Mouse (Mus musculus): ENCODE results near the gene Tenm2. TPM values are rescaled to one million over a fixed set of nuclear protein-coding genes. Genes with fewer than 3 reads are reported as not detected.

Tenm2 gene
- total and polyA plus RNA-seq, 3 experiments: not detected

GRCm38 (mm10) chr11:36958102-36958501 lies 277.7 kb downstream of the Tenm2 start:
- DNase-seq (ENCODE audit: extremely low read depth): no peak
- TF ChIP-seq UBTF (IDR thresholded peaks at IDR 0.05; ENCODE audit: low read depth, low read length) (no peak), MXI1 (IDR thresholded peaks at IDR 0.05; ENCODE audit: low read depth, low read length) (no peak), CHD2 (IDR thresholded peaks at IDR 0.05; ENCODE audit: low read length) (no peak), POLR2AphosphoS2 (IDR thresholded peaks at IDR 0.05; ENCODE audit: low read depth, low read length) (no peak), CTCF (conservative IDR thresholded peaks at IDR 0.05 in 1 of 2, IDR thresholded peaks at IDR 0.05 in 1 of 2; ENCODE audit: low read depth in 2 of 2, low read length in 2 of 2) (no peak), RAD21 (IDR thresholded peaks at IDR 0.05; ENCODE audit: low read depth, low read length) (no peak), IRF4 (IDR thresholded peaks at IDR 0.05; ENCODE audit: low read depth, low read length) (no peak)
- Histone ChIP-seq H3K9me3 (replicated peaks; ENCODE audit: low read length) (peaks cover 46% of the 10 kb centered on the region), H3K4me1 (ENCODE audit: control insufficient read depth in 1 of 2, insufficient read depth in 2 of 2) (no peaks in the 10 kb centered on the region), H3K4me3 (replicated peaks in 1 of 3; ENCODE audit: low read depth in 2 of 3, low read length in 2 of 3, poor library complexity in 1 of 3) (no peak overlapping the region), H3K79me2 (replicated peaks; ENCODE audit: control insufficient read depth, extremely low read depth, insufficient read depth, poor library complexity, severe bottlenecking) (no peaks in the 10 kb centered on the region), H3K9ac (ENCODE audit: insufficient read depth, low read depth) (no peak overlapping the region), H3K36me3 (replicated peaks in 1 of 2; ENCODE audit: control insufficient read depth in 1 of 2, insufficient read depth in 1 of 2, low read length in 1 of 2) (no peaks in the 10 kb centered on the region), H3K27ac (ENCODE audit: insufficient read depth, low read depth) (no peak overlapping the region), H3K4me2 (ENCODE audit: insufficient read depth, low read depth, poor library complexity, severe bottlenecking) (no peak overlapping the region), H3K27me3 (replicated peaks) (no peaks in the 10 kb centered on the region)
- in situ Hi-C loops (cut with MboI; ENCODE audit: low pct_ligation_motif_present, low pct_unique_long_range_greater_than_20kb, low sequenced_read_pairs) (no loop called here), dilution Hi-C loops (cut with MboI; ENCODE audit: extremely low pct_ligation_motif_present, extremely low pct_unique_long_range_greater_than_20kb, low sequenced_read_pairs) (no loop called here)

- Histone ChIP-seq H3K9ac (ENCODE audit: insufficient read depth, low read depth) (no peak overlapping the region), H3K4me3 (replicated peaks in 1 of 3; ENCODE audit: low read depth in 2 of 3, low read length in 2 of 3, poor library complexity in 1 of 3) (no peak overlapping the region), H3K4me2 (ENCODE audit: insufficient read depth, low read depth, poor library complexity, severe bottlenecking) (no peak overlapping the region), H3K27me3 (replicated peaks) (no peaks in the 10 kb centered on the region), H3K36me3 (replicated peaks in 1 of 2; ENCODE audit: control insufficient read depth in 1 of 2, insufficient read depth in 1 of 2, low read length in 1 of 2) (no peaks in the 10 kb centered on the region), H3K4me1 (ENCODE audit: control insufficient read depth in 1 of 2, insufficient read depth in 2 of 2) (no peaks in the 10 kb centered on the region), H3K27ac (ENCODE audit: insufficient read depth, low read depth) (no peak overlapping the region), H3K79me2 (replicated peaks; ENCODE audit: control insufficient read depth, extremely low read depth, insufficient read depth, poor library complexity, severe bottlenecking) (no peaks in the 10 kb centered on the region), H3K9me3 (replicated peaks; ENCODE audit: low read length) (peaks cover 81% of the 10 kb centered on the region)
- TF ChIP-seq MAFK (IDR thresholded peaks at IDR 0.05; ENCODE audit: insufficient replicate concordance, low read length): no peak
- dilution Hi-C loops (cut with MboI; ENCODE audit: extremely low pct_ligation_motif_present, extremely low pct_unique_long_range_greater_than_20kb, low sequenced_read_pairs) (no loop called here), in situ Hi-C loops (cut with MboI; ENCODE audit: low pct_ligation_motif_present, low pct_unique_long_range_greater_than_20kb, low sequenced_read_pairs) (no loop called here)
- DNase-seq (ENCODE audit: extremely low read depth): no peak
Measured at GRCm38 (mm10) chr11:36941429-36941828, 294.3 kb downstream of the Tenm2 start.

- no peak for TF ChIP-seq CHD2 (IDR thresholded peaks at IDR 0.05; ENCODE audit: low read length)
- TF ChIP-seq IRF4 (IDR thresholded peaks at IDR 0.05; ENCODE audit: low read depth, low read length): no peak
- no peak for TF ChIP-seq NELFE (IDR thresholded peaks at IDR 0.05; ENCODE audit: low read depth, low read length)
- no peak for TF ChIP-seq ZMIZ1 (IDR thresholded peaks at IDR 0.05; ENCODE audit: low read depth, low read length)
- H3K9me3 ChIP-seq (replicated peaks; ENCODE audit: low read length): peaks cover 79% of the 10 kb centered on the region
- no peak overlapping the region for H3K4me2 ChIP-seq (ENCODE audit: insufficient read depth, low read depth, poor library complexity, severe bottlenecking)
- H3K27ac ChIP-seq (ENCODE audit: insufficient read depth, low read depth): no peak overlapping the region
- H3K27me3 ChIP-seq (replicated peaks): no peaks in the 10 kb centered on the region
- dilution Hi-C loops (cut with MboI; ENCODE audit: extremely low pct_ligation_motif_present, extremely low pct_unique_long_range_greater_than_20kb, low sequenced_read_pairs): no loop called here
- no peak for DNase-seq (ENCODE audit: extremely low read depth)
- H3K79me2 ChIP-seq (replicated peaks; ENCODE audit: control insufficient read depth, extremely low read depth, insufficient read depth, poor library complexity, severe bottlenecking): no peaks in the 10 kb centered on the region
- H3K4me3 ChIP-seq (replicated peaks in 1 of 3; ENCODE audit: low read depth in 2 of 3, low read length in 2 of 3, poor library complexity in 1 of 3): no peak overlapping the region
- H3K9ac ChIP-seq (ENCODE audit: insufficient read depth, low read depth): no peak overlapping the region
- H3K36me3 ChIP-seq (replicated peaks in 1 of 2; ENCODE audit: control insufficient read depth in 1 of 2, insufficient read depth in 1 of 2, low read length in 1 of 2): no peaks in the 10 kb centered on the region
- in situ Hi-C loops (cut with MboI; ENCODE audit: low pct_ligation_motif_present, low pct_unique_long_range_greater_than_20kb, low sequenced_read_pairs): no loop called here
- no peaks in the 10 kb centered on the region for H3K4me1 ChIP-seq (ENCODE audit: control insufficient read depth in 1 of 2, insufficient read depth in 2 of 2)
Measured at GRCm38 (mm10) chr11:36940557-36941110, 295.1 kb downstream of the Tenm2 start.
